8 mouse cellular contexts compared by ENCODE assay signal in genomic region chr13:109440881-109441280, GRCm38 (mm10).
DNase-seq lines count a peak whose midpoint lies in the region; ATAC-seq and TF ChIP-seq lines count a peak whose summit lies in the region.

No protein-coding gene starts in this region.

- no peaks in the 10 kb centered on the region for H3K36me3 ChIP-seq in forebrain, embryonic 10.5 days (replicated peaks)
- H3K36me3 ChIP-seq in heart, embryonic 14.5 days (ENCODE audit: control insufficient read depth, insufficient read depth, low read length) = no peaks in the 10 kb centered on the region
- no peaks in the 10 kb centered on the region for H3K36me3 ChIP-seq in liver, embryonic 11.5 days (ENCODE audit: control insufficient read depth, insufficient read depth, low read length)
- H3K36me3 ChIP-seq in myocyte (ENCODE audit: control insufficient read depth, insufficient read depth) = no peaks in the 10 kb centered on the region

- no peaks in the 10 kb centered on the region for H3K9me3 ChIP-seq in forebrain, embryonic 10.5 days
- no peaks in the 10 kb centered on the region for H3K9me3 ChIP-seq in heart, embryonic 14.5 days (ENCODE audit: control insufficient read depth, low read length)
- H3K9me3 ChIP-seq in liver, embryonic 11.5 days (ENCODE audit: control insufficient read depth, low read length) = no peaks in the 10 kb centered on the region

- peak overlapping the region; percentile 89 for H3K4me2 ChIP-seq in heart, embryonic 14.5 days (ENCODE audit: low read length)
- peak overlapping the region; percentile 75 for H3K4me2 ChIP-seq in liver, embryonic 11.5 days
- peak overlapping the region; percentile 56 for H3K4me2 ChIP-seq in myocyte (ENCODE audit: low read depth)

- no peaks in the 10 kb centered on the region for H3K79me2 ChIP-seq in myocyte (ENCODE audit: control insufficient read depth, insufficient read depth)

- peak; percentile 97 for ATAC-seq in heart, embryonic 14.5 days (ENCODE audit: insufficient number of reproducible peaks, insufficient read depth, low FRiP score, low read depth)
- ATAC-seq in liver, embryonic 11.5 days (replicated peaks; ENCODE audit: low FRiP score) = peak; percentile 86

- peak overlapping the region; percentile 68 for H3K27ac ChIP-seq in forebrain, embryonic 10.5 days
- peak overlapping the region; percentile 77 for H3K27ac ChIP-seq in heart, embryonic 14.5 days (replicated peaks in 1 of 2; ENCODE audit: control insufficient read depth in 1 of 2, insufficient read depth in 1 of 2, low read depth in 2 of 2, low read length in 2 of 2)
- peak overlapping the region; percentile 0; the same call in 1 of the 2 replicates for H3K27ac ChIP-seq in liver, embryonic 11.5 days (ENCODE audit: low read depth, low read length)

- WGBS in forebrain, embryonic 10.5 days = under 1% methylated on average over 12 of the region's 12 CpGs
- under 1% methylated on average over 12 of the region's 12 CpGs for WGBS in heart, embryonic 14.5 days
- WGBS in liver, embryonic 11.5 days = 2% methylated on average over 12 of the region's 12 CpGs

- DNase-seq in 416B (ENCODE audit: low read depth) = peak; percentile 84
- DNase-seq in brain, embryonic 14.5 days (ENCODE audit: low read depth) = peak; percentile 99
- peak; percentile 81 for DNase-seq in forebrain, embryonic 10.5 days (ENCODE audit: extremely low spot score, low spot score)
- DNase-seq in kidney, postnatal 10 days = peak; percentile 93
- peak; percentile 68 for DNase-seq in liver, embryonic 11.5 days (ENCODE audit: low spot score)
- peak; percentile 51 to 76 for DNase-seq in spleen, postnatal 4 days (ENCODE audit: low spot score in 2 of 2)

- 0 out of 2 replicates have a peak, but pooled peaks cover 3% of the 10 kb centered on the region for H3K27me3 ChIP-seq in forebrain, embryonic 10.5 days (ENCODE audit: poor library complexity, severe bottlenecking)
- no peaks in the 10 kb centered on the region for H3K27me3 ChIP-seq in heart, embryonic 14.5 days (ENCODE audit: control insufficient read depth, insufficient read depth, low read length)
- no peaks in the 10 kb centered on the region for H3K27me3 ChIP-seq in liver, embryonic 11.5 days (replicated peaks; ENCODE audit: control insufficient read depth, insufficient read depth, low read length)
- no peaks in the 10 kb centered on the region for H3K27me3 ChIP-seq in myocyte (ENCODE audit: control insufficient read depth, insufficient read depth, insufficient read length)

- peaks cover 39% of the 10 kb centered on the region for H3K4me1 ChIP-seq in forebrain, embryonic 10.5 days
- H3K4me1 ChIP-seq in heart, embryonic 14.5 days (ENCODE audit: control insufficient read depth in 2 of 2, insufficient read depth in 2 of 2, low read length in 2 of 2) = peaks cover 2 to 4% of the 10 kb centered on the region in 2 experiments; a peak in 1 of 4 replicates
- H3K4me1 ChIP-seq in liver, embryonic 11.5 days (replicated peaks; ENCODE audit: control insufficient read depth, insufficient read depth, low read length) = no peaks in the 10 kb centered on the region

- TF ChIP-seq CTCF in brain, embryonic 14.5 days (IDR thresholded peaks at IDR 0.05; ENCODE audit: borderline replicate concordance, extremely low read depth, insufficient read depth, insufficient read length) = 0 out of 2 replicates have a peak, but pooled peaks have one; percentile 4

- peak; percentile 81; the same call in 1 of the 2 replicates for TF ChIP-seq POLR2A in brain, embryonic 14.5 days (IDR thresholded peaks at IDR 0.05; ENCODE audit: borderline replicate concordance, extremely low read depth, insufficient read depth, insufficient read length, poor library complexity, severe bottlenecking)
- no peak for TF ChIP-seq POLR2A in myocyte (IDR thresholded peaks at IDR 0.05; ENCODE audit: insufficient read length, low read depth)

- no peak overlapping the region for H3ac ChIP-seq in myocyte (ENCODE audit: control insufficient read depth, insufficient read length)

- H3K4me3 ChIP-seq in forebrain, embryonic 10.5 days = peak overlapping the region; percentile 56
- peak overlapping the region; percentile 54 to 56 for H3K4me3 ChIP-seq in heart, embryonic 14.5 days (ENCODE audit: control insufficient read depth in 1 of 2, insufficient read depth in 1 of 2, low read depth in 1 of 2, low read length in 2 of 2)
- peak overlapping the region; percentile 49 for H3K4me3 ChIP-seq in liver, embryonic 11.5 days (ENCODE audit: low read depth, low read length)
- no peak overlapping the region for H3K4me3 ChIP-seq in myocyte

- H3K9ac ChIP-seq in heart, embryonic 14.5 days (ENCODE audit: low read length) = peak overlapping the region; percentile 76
- H3K9ac ChIP-seq in liver, embryonic 11.5 days (ENCODE audit: low read depth, low read length) = no peak overlapping the region

TF ChIP-seq in myocyte, 11 proteins besides CTCF, POLR2A, EP300 and RAD21:
- TF ChIP-seq POLR2AphosphoS2 (IDR thresholded peaks at IDR 0.05; ENCODE audit: insufficient read length, low read depth) = no peak
- no peak for TF ChIP-seq SRF (IDR thresholded peaks at IDR 0.05; ENCODE audit: control insufficient read depth, insufficient read length, low read depth)
- no peak for TF ChIP-seq MYOD1 (IDR thresholded peaks at IDR 0.05; ENCODE audit: control insufficient read depth in 1 of 3, insufficient read length in 2 of 3, low read depth in 2 of 3)
- TF ChIP-seq USF1 (IDR thresholded peaks at IDR 0.05; ENCODE audit: low read depth) = no peak
- TF ChIP-seq CEBPB (IDR thresholded peaks at IDR 0.05; ENCODE audit: insufficient read depth, poor library complexity, severe bottlenecking) = no peak
- no peak for TF ChIP-seq E2F4 (IDR thresholded peaks at IDR 0.05; ENCODE audit: insufficient read depth)
- TF ChIP-seq TCF3 (IDR thresholded peaks at IDR 0.05; ENCODE audit: insufficient read length, low read depth) = no peak
- no peak for TF ChIP-seq REST (IDR thresholded peaks at IDR 0.05; ENCODE audit: insufficient read depth, insufficient read length)
- no peak for TF ChIP-seq TCF12 (IDR thresholded peaks at IDR 0.05; ENCODE audit: insufficient read depth, poor library complexity, severe bottlenecking)
- no peak for TF ChIP-seq MAX (IDR thresholded peaks at IDR 0.05; ENCODE audit: low read depth)
- no peak for TF ChIP-seq MYOG (IDR thresholded peaks at IDR 0.05; ENCODE audit: control insufficient read depth in 1 of 3, insufficient read depth in 1 of 3, insufficient read length in 2 of 3, low read depth in 2 of 3)

Comparison
In these comparisons a context has a peak if more than half of its experiments do, and no peak if none do; other contexts are left out.
1. H3K27ac ChIP-seq: peak in every context shown above with its lines; median percentile 77 in heart, embryonic 14.5 days; 68 in forebrain, embryonic 10.5 days; 0 in liver, embryonic 11.5 days.